Mouse (Mus musculus): Measurements from ENCODE around the gene Lipc.

- no peak for TF ChIP-seq CTCF (IDR thresholded peaks at IDR 0.05; ENCODE audit: low read depth, low read length)
- no peak for TF ChIP-seq GATA1 (IDR thresholded peaks at IDR 0.05; ENCODE audit: borderline replicate concordance, low read length)
- TF ChIP-seq TAL1 (conservative IDR thresholded peaks at IDR 0.05; ENCODE audit: low read depth, low read length), result no peak
These were observed 96.2 kb downstream of the Lipc start for GRCm38 (mm10) chr9:70855868-70856267.
